Mouse (Mus musculus): ENCODE data around the gene Tnnc2.

- TF ChIP-seq CTCF (IDR thresholded peaks at IDR 0.05; ENCODE audit: control insufficient read depth, insufficient read depth, insufficient replicate concordance, low read depth, low read length), result no peak
- no peak for TF ChIP-seq POLR2A (IDR thresholded peaks at IDR 0.05; ENCODE audit: control insufficient read depth, low read depth, low read length)
These were observed 21.1 kb downstream of the Tnnc2 start for GRCm38 (mm10) chr2:164758692-164759091.

Measured in testis, adult 2 months (tissue).